Mouse (Mus musculus): ENCODE data around the gene Fam53b.

DNA sequence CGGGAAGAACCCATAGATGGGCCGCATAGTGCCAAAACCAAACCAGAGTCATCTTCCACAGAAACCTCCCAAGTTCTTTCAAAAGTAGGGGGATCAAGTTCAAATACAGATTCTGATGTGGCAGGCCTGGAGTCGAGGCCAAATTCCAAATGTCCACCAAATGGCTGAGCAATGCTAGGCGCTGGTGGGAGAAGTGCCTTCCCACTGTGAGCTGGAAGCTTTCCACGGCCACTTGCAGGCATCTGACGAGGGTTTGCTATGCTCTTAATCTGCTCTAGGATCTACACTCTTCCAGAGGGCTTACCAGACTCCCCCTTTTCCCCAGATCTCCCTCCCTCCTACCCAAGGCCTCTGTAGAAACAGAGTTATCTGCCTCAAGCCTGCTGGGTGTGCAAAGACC lies 66.6 kb downstream of the Fam53b start:
- no peak for TF ChIP-seq CTCF (IDR thresholded peaks at IDR 0.05; ENCODE audit: insufficient read depth, low read length)
- no peak for TF ChIP-seq POLR2A (IDR thresholded peaks at IDR 0.05; ENCODE audit: borderline replicate concordance, extremely low read depth, low read depth, low read length)

Data from lung, adult 2 months (tissue).